Mouse (Mus musculus) neural tube, embryonic 14.5 days (tissue): ENCODE measurements at regions not wholly inside any gene's neighbourhood (a gene's known extent, or its start where the extent isn't known, plus 50 kb on each side); places are given as distances from the start of the nearest gene placed in this dataset.
A peak's percentile ranks its signal among the peaks of the same experiment; 100 is the strongest.

ENCODE experiments used
- ATAC-seq: fragments of 200-750 bp; cut with Nextera tagmentation; 2 replicates; pipeline ENCODE4 v1.8.0; 2017; ENCODE audit warnings: low read depth, mild to moderate bottlenecking, moderate TSS enrichment, moderate library complexity
- H3K27ac ChIP-seq: fragments of 300-500 bp; sonication (generic); 2 replicates; pipeline ENCODE4 v1.5.1; 2014; ENCODE audit warnings: low read depth, mild to moderate bottlenecking, control low read depth, low read length, moderate library complexity, mixed read lengths
- H3K27me3 ChIP-seq: fragments of 300-500 bp; sonication (generic); 2 replicates; pipeline ENCODE4 v1.6.1; 2014; ENCODE audit warnings: low read length; ENCODE audit not compliant: control insufficient read depth, insufficient read depth
- H3K36me3 ChIP-seq: fragments of 300-500 bp; sonication (generic); 2 replicates; pipeline ENCODE4 v1.6.1; 2014; ENCODE audit warnings: low read length, mixed read lengths; ENCODE audit not compliant: control insufficient read depth, insufficient read depth
- H3K4me1 ChIP-seq: fragments of 300-500 bp; sonication (generic); 2 replicates; pipeline ENCODE4 v1.6.1; 2014; ENCODE audit warnings: low read length; ENCODE audit not compliant: control insufficient read depth, insufficient read depth
- H3K4me2 ChIP-seq: fragments of 300-500 bp; sonication (generic); 2 replicates; pipeline ENCODE4 v1.6.1; 2014; ENCODE audit warnings: mild to moderate bottlenecking, low read depth, low read length, control low read depth
- H3K4me3 ChIP-seq: fragments of 300-500 bp; sonication (generic); 2 replicates; pipeline ENCODE4 v1.5.1; 2014; ENCODE audit warnings: low read depth, low read length, control low read depth, mixed read lengths
- H3K9ac ChIP-seq: fragments of 300-500 bp; sonication (generic); replicated peaks from 2 replicates; pipeline ENCODE4 v1.6.1; 2014; ENCODE audit warnings: low read depth, mild to moderate bottlenecking, control low read depth, low read length, mixed read lengths
- H3K9me3 ChIP-seq: fragments of 300-500 bp; sonication (generic); 2 replicates; pipeline ENCODE4 v1.6.1; 2016; ENCODE audit warnings: low read length; ENCODE audit not compliant: control insufficient read depth
- WGBS: fragments of 180-500 bp; shearing (Covaris S2); extraction: QIAGEN DNeasy Blood & Tissue Kit; methylation state at CpG from one replicate; pipeline ENCODE4 v1.1.7; 2014; 5-methylcytosine and 5-hydroxymethylcytosine counted together

DNA sequence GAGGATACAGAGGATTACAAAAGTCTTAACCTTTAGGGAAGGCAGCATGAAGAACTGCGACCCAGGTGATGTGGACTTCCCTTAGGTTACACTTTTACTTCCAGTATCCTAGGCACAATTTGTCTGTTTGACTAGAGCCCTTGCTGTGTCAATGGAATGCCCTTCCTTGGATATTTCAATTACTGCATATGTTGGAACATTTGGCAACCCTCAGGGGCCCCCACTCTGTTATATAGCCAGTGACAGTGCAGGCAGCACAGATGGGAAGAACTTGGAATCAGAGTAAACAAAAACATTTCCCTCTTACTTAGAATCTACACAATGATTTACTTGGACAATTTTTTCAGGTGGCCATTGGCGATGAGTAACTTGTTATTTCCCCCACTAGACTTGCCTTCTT lies 82.4 kb downstream of the Izumo3 start:
- Histone ChIP-seq H3K36me3 (no peaks in the 10 kb centered on the region), H3K4me2 (no peak overlapping the region), H3K4me3 (no peak overlapping the region), H3K27ac (no peak overlapping the region), H3K27me3 (no peaks in the 10 kb centered on the region), H3K9me3 (no peaks in the 10 kb centered on the region), H3K4me1 (no peaks in the 10 kb centered on the region), H3K9ac (no peak overlapping the region)
- 80% methylated on average over 2 of the region's 2 CpGs for WGBS
- ATAC-seq = no peak

DNA sequence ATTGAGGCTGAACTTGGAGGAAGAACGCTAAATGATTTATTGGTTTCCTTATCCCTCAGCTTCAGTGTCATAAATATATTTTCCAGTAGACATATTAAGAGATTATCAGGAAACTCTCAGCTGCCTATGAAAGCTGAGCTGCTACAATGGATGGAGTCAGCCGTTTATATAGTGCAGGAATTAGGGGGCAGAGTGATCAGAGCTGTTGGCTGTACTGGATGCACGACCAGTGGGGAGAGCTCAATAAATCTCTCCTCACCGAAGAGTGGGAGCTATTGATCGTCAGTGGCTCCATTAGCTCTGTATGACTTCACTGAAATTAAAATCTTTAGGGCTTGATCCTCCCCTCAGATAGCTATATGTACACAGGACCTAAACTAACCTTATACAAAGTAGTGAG lies 86.1 kb downstream of the Izumo3 start:
- peak; percentile 86 for ATAC-seq

DNA sequence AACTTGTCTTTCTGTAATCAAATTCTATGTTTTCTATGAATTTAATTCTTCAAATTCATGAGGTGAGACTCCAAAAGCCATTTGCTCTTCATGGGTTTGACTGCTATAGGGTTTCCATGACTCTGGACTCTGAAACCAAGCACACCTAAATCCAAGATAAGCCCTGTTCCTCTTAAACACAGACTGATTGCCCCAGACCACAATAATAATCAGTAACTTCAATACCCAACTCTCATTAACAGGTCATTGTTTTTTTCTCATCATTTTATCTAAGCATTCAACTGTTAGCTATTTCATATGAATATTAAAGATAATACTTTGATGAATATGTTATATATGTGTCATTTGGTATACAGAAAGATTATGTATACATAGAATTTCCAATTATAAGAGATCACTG lies 92.1 kb downstream of the Izumo3 start:
- H3K27me3 ChIP-seq = no peaks in the 10 kb centered on the region
- H3K9me3 ChIP-seq = no peaks in the 10 kb centered on the region
- H3K27ac ChIP-seq = no peak overlapping the region
- H3K9ac ChIP-seq = no peak overlapping the region
- H3K4me1 ChIP-seq = no peaks in the 10 kb centered on the region
- ATAC-seq = no peak
- no peak overlapping the region for H3K4me3 ChIP-seq
- H3K4me2 ChIP-seq = no peak overlapping the region
- H3K36me3 ChIP-seq = no peaks in the 10 kb centered on the region

More for the DNA sequence above, 86.1 kb downstream of the Izumo3 start:
- no peaks in the 10 kb centered on the region for H3K9me3 ChIP-seq
- no peak overlapping the region for H3K9ac ChIP-seq
- H3K4me2 ChIP-seq = no peak overlapping the region
- no peaks in the 10 kb centered on the region for H3K4me1 ChIP-seq
- H3K36me3 ChIP-seq = no peaks in the 10 kb centered on the region
- H3K4me3 ChIP-seq = no peak overlapping the region
- H3K27me3 ChIP-seq = no peaks in the 10 kb centered on the region
- WGBS = 47% methylated on average over 5 of the region's 5 CpGs
- H3K27ac ChIP-seq = no peak overlapping the region

DNA sequence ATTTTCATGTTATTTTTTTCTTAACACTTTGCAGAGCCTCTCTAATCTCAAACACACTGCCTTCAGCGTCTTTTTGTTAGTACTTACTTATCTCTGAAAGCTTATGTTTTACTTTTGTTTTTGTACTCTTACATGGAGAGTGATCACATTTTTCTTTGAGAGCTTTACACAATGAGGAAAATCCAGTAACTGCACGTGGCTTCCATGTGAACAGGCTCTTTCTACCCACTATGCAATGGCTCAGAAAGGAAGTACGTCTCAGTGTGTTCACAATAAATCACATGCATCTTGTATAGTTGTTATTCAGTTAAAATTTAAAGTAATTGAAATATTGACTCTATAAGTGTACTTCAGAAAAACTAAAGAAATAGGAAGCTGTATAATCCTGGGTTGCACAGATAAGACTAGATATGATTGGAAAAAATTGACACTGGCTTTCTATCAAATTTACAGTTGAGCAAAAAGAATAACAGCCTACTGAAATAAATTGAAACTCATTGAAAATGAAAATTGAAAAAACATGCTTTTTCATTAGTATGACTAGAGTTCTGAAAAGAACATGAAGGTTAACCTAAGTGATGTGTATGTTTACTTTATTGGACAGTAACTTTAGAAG lies 122.4 kb downstream of the Izumo3 start:
- Histone ChIP-seq H3K9ac (no peak overlapping the region), H3K27me3 (no peaks in the 10 kb centered on the region), H3K27ac (no peak overlapping the region), H3K4me2 (no peak overlapping the region), H3K4me3 (no peak overlapping the region), H3K36me3 (no peaks in the 10 kb centered on the region), H3K4me1 (no peaks in the 10 kb centered on the region), H3K9me3 (no peaks in the 10 kb centered on the region)
- 70% methylated on average over 3 of the region's 3 CpGs for WGBS
- ATAC-seq = no peak

DNA sequence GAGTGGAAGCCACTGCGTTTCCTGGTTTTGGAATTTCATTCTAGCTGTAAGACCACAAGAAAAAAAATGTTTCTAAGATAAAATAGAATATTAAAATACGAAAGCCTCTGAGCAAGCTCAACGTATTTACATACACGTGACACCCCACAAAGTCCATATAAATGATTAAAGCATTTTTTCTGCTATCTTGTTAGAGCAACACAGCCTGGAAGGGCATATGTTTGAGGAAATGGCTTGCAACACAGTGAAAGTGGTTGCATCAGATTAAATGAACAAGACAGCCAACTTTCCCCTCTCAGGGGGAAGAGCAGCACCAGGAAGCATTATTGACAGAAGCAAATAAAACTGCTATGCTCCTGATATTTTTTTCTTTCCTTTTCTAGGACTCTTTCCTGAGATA lies 146.8 kb downstream of the Izumo3 start:
- H3K4me2 ChIP-seq = no peak overlapping the region
- H3K4me1 ChIP-seq = no peaks in the 10 kb centered on the region
- no peak overlapping the region for H3K27ac ChIP-seq
- H3K9ac ChIP-seq = no peak overlapping the region
- no peaks in the 10 kb centered on the region for H3K27me3 ChIP-seq
- H3K9me3 ChIP-seq = no peaks in the 10 kb centered on the region
- H3K4me3 ChIP-seq = no peak overlapping the region
- no peak for ATAC-seq
- WGBS = 89% methylated on average over 4 of the region's 4 CpGs
- H3K36me3 ChIP-seq = no peaks in the 10 kb centered on the region

DNA sequence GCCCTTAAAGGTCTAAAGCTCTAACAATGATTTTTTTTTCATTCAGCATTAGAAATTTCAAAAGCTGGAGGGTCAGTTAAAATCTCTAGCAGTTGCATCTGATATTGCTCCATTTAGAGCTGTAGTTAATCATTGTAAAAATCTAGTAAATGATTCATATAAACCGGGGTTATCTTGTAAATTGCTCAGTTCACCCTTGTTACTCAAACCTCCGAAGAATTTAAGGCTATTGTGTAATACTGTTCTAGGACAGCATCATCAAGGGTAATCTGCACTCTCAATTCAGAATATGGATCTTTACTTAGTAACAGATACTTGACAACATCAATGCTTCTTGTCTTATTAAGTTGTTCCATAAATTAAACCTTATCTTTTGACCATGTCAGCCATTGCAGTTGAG lies 157.7 kb downstream of the Izumo3 start:
- no peak overlapping the region for H3K27ac ChIP-seq
- no peak overlapping the region for H3K9ac ChIP-seq
- H3K4me1 ChIP-seq = no peaks in the 10 kb centered on the region
- no peak overlapping the region for H3K4me3 ChIP-seq
- H3K9me3 ChIP-seq = no peaks in the 10 kb centered on the region
- no peaks in the 10 kb centered on the region for H3K27me3 ChIP-seq
- H3K4me2 ChIP-seq = no peak overlapping the region
- no peak for ATAC-seq
- 85% methylated on average over 2 of the region's 2 CpGs for WGBS
- H3K36me3 ChIP-seq = no peaks in the 10 kb centered on the region
